Mouse (Mus musculus) stomach, postnatal 0 days (tissue): ENCODE measurements around the gene Lpo.

Source experiments
- CTCF ChIP-seq: IDR thresholded peaks from 2 replicates; pipeline ENCODE4 v1.5.1; 2016; ENCODE audit warnings: antibody characterized with exemption, low read depth, mild to moderate bottlenecking, moderate library complexity
- EP300 ChIP-seq: optimal IDR thresholded peaks from 2 replicates; pipeline ENCODE3; 2016; ENCODE audit warnings: antibody characterized with exemption

DNA sequence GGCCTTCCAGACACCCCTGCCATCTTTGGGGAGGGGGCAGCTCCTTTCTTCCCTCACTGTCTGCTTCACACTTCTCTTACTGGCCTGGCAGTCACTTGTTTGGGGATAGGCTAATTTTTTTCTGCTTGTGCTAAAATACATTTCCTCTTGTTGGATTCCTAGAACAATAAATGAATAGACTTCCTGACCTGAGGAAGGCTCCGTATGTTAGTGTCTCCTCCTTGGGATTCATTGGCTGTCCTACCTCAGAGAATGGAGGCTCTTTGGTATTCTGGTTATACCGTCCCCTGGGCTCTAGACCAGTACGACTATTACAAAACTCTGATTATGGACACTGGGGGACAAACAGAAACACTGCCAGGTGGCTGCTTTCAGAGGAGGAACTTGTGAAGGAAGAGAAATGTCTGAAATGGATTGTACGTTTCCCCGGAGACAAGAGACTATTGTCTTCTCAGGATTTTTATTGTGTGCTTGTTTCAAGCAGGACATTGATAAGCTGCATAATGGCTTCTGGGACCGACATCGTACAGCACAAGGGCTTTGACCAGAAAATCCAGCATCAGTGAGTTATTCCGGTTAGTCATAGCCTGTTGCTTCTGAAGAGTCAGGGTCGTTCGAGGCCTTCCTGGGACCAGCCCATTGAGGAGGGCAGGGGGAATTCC lies at the start of gene Lpo:
- TF ChIP-seq EP300: no peak
- TF ChIP-seq CTCF: no peak
